Mouse (Mus musculus) Patski (cell line): Measurements from ENCODE around the gene Nt5c2. TPM values are rescaled to one million over a fixed set of nuclear protein-coding genes. Genes with fewer than 3 reads are reported as not detected.

ENCODE experiments used
- ATAC-seq: fragments of 100-300 bp; one replicate; pipeline ENCODE4 v1.8.0; 2021
- CTCF ChIA-PET: fragments of 350-600 bp; sonication (Branson Sonifier 250); formaldehyde crosslinking; loops from one replicate; lab custom pipeline; 2022; ENCODE audit warnings: inconsistent platforms; lab: Charles Lee
- POLR2A ChIA-PET: fragments of 350-600 bp; sonication (Branson Sonifier 250); formaldehyde crosslinking; loops from one replicate; lab custom pipeline; 2022; ENCODE audit warnings: antibody characterized with exemption, inconsistent platforms; lab: Charles Lee
- DNase-seq: peaks from one replicate; pipeline ENCODE4 v3.0.0-alpha.2; 2011; ENCODE audit warnings: low read depth, low spot score
- H3K27me3 ChIP-seq: fragments of 371-371 bp; one replicate; pipeline ENCODE4 v1.5.1; 2021
- CTCF ChIP-seq: fragments of 100-300 bp; IDR thresholded peaks from one replicate; pipeline ENCODE4 v1.5.1; 2021
- in situ Hi-C: fragments of 300-500 bp; cut with MboI; formaldehyde crosslinking; loops from 3 replicates; pipeline ENCODE4 v1.11.1; 2018; ENCODE audit warnings: low pct_unique_long_range_greater_than_20kb, mixed read lengths
- polyA plus RNA-seq: library from polyadenylated mRNA; unstranded; gene quantifications from one replicate; pipeline ENCODE4 v1.2.3, GENCODE M21; 2021

Gene Nt5c2
- polyA plus RNA-seq, 1 experiment from 2014 or later: 99.6 TPM

- ChIA-PET CTCF (interaction anchor here (1.3 kb wide), 1 partner anchor 14 kb away, joined by 3 read pairs; no protein-coding TSS in a partner anchor), POLR2A (no interaction called here)
- in situ Hi-C loops: no loop called here
- no peak for TF ChIP-seq CTCF
- no peaks in the 10 kb centered on the region for H3K27me3 ChIP-seq
- ATAC-seq (no peak), DNase-seq (no peak)
Measured at GRCm38 (mm10) chr19:46864079-46864478, 150.9 kb downstream of the Nt5c2 start.

DNA sequence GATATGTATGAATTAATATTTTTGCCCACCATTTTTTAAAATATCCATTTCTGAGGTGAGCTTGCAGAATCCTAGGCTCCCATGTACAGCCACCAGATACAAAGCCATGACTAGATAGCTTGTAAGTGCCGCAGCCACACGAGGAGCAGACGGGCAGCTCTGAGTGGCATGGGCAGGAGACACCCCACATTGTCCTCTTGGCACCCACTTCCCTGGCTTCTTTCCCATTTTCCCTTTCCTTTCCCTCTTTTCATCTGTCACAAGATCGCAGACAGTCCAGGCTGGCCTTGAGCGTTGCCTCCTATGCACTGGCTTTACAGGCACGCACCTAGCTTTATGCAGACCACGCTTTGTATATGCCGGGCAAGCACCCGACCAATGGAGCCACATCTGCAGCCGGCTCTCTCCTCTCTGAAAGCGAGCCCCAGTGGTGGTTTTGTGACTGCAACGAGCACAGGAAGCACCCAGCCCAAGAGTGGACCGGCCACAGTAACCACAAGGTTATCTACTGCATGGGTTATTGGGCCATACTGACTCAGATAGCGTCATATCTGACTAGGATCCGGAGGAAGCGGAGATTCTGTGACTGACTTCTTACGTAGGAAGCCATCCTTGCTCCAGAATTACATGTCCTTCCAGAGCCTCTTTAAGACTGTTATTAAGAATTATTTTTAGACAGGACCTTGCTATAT is 151.6 kb downstream of the Nt5c2 start:
- ATAC-seq: no peak
- no peaks in the 10 kb centered on the region for H3K27me3 ChIP-seq
- in situ Hi-C loops: no loop called here
- ChIA-PET CTCF (interaction anchor here (1.3 to 1.4 kb wide), 2 partner anchors 15 to 103 kb away, joined by 3 to 5 read pairs; no protein-coding TSS in a partner anchor), POLR2A (no interaction called here)
- TF ChIP-seq CTCF: no peak
- no peak for DNase-seq

DNA sequence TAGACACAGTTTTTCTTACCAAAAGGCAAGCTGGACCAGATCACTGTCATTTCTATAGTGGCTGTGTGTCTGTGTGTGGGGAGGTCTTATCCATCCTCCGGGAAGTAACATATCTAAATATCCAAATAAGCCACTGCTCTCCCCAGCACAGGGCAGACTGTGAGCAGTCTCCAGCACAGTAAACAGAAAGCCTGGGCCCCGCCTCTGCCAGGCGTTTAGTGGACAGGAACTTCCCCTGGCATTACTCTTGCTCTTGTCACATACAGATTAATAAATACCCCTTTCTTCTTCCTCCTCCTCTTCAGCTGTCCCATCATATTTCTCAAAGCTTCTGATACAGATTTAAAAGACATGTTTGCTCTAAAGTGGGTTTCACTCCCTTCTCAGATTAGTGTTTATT is 152.4 kb downstream of the Nt5c2 start:
- H3K27me3 ChIP-seq: no peaks in the 10 kb centered on the region
- DNase-seq (no peak), ATAC-seq (no peak)
- ChIA-PET POLR2A (no interaction called here), CTCF (interaction anchor here (1.4 kb wide), 1 partner anchor 102 kb away, joined by 5 read pairs; no protein-coding TSS in a partner anchor)
- in situ Hi-C loops: no loop called here
- no peak for TF ChIP-seq CTCF

DNA sequence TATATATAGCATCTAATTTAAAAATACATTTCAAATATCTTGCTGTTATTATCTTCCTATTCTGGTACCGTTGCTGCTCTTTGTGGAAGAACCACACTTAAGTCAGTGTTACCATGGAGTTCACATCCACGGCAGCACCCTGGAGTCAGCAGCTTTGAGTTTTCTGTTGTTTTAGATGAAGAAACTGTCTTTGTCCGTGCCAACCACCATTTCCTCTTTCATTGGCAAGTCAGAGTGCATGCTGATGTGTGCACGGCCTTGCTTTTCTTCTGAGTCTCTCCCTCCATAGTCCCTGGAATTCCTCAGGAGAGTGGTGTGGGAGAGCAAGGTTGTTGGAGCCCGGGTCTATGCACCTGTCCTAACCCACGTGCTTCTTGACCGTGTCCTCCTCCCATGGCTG is 156.8 kb downstream of the Nt5c2 start:
- TF ChIP-seq CTCF: no peak
- ATAC-seq (no peak), DNase-seq (no peak)
- no peaks in the 10 kb centered on the region for H3K27me3 ChIP-seq
- in situ Hi-C loops: no loop called here
- CTCF ChIA-PET: interaction anchor here (1.0 to 4.5 kb wide), 3 partner anchors 11 to 98 kb away, joined by 3 to 24 read pairs (median 4); partner anchors contain the start of gene Cnnm2
- POLR2A ChIA-PET: no interaction called here

DNA sequence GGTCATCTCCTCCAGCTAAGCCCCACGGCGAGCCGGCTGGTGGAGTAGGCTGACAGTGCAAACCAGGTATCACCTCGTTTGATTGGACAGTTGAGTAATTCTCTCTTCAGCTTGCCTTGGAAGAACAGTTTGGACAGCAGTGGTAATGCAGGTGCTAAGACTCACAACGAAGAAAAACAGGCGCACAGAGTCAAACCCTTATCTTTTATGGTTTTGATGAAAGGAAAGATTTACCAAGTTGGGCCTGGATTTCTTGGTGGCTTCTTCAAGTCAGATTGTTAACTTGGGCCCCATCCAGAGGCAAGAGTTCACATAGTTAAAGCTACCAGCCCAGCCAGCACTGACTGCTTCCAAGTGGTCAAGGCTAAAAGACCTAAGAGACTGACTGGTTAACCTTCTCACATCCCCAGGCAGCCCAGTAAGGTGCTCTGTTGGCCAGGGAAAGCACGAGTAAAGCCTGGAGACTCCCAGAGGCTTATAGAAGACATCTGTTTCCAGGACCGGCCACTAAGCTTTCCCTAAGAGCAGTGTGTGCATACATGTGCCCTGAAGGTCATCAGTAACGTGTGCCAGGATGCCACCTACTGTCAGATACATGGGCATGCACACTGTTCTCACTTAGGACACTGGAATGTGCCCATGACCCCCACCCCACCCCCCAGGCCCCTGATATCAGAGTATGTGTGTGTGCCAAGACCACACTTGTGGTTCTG is 157.5 kb downstream of the Nt5c2 start:
- DNase-seq (no peak), ATAC-seq (no peak)
- in situ Hi-C loops: no loop called here
- CTCF ChIA-PET: interaction anchor here (0.7 to 4.5 kb wide), 5 partner anchors 12 to 306 kb away, joined by 3 to 24 read pairs (median 3); partner anchors contain the start of gene Cnnm2
- POLR2A ChIA-PET: no interaction called here
- no peaks in the 10 kb centered on the region for H3K27me3 ChIP-seq
- no peak for TF ChIP-seq CTCF

DNA sequence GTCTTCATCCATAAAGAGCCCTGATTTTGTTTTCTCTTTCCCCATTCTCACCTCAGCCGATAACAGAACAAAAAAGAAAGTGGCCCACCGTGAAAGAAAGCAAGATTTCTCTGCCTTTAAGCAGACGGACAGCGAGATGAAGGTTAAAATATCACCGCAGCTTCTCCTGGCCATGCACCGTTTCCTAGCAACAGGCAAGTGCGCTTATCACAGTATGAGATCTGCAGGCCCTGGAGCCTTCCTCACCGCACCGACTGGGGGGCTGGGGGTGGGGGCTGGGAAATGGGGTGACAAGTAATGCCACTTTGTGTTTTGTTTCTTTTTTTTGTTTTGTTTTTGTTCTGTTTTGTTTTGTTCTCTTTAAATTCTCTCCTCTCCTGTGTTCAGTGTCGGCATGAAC is 158.2 kb downstream of the Nt5c2 start:
- in situ Hi-C loops: no loop called here
- no peak for ATAC-seq
- CTCF ChIA-PET: interaction anchor here (0.7 to 4.5 kb wide), 3 partner anchors 51 to 305 kb away, joined by 3 to 24 read pairs (median 3); partner anchors contain the start of gene Cnnm2
- POLR2A ChIA-PET: no interaction called here
- no peak for TF ChIP-seq CTCF
- DNase-seq: no peak
- no peaks in the 10 kb centered on the region for H3K27me3 ChIP-seq

- CTCF ChIA-PET: interaction anchor here (4.5 kb wide), 1 partner anchor 96 kb away, joined by 24 read pairs; the partner anchor contains the start of gene Cnnm2
- no peaks in the 10 kb centered on the region for H3K27me3 ChIP-seq
Measured at GRCm38 (mm10) chr19:46856232-46856631, 158.7 kb downstream of the Nt5c2 start.

DNA sequence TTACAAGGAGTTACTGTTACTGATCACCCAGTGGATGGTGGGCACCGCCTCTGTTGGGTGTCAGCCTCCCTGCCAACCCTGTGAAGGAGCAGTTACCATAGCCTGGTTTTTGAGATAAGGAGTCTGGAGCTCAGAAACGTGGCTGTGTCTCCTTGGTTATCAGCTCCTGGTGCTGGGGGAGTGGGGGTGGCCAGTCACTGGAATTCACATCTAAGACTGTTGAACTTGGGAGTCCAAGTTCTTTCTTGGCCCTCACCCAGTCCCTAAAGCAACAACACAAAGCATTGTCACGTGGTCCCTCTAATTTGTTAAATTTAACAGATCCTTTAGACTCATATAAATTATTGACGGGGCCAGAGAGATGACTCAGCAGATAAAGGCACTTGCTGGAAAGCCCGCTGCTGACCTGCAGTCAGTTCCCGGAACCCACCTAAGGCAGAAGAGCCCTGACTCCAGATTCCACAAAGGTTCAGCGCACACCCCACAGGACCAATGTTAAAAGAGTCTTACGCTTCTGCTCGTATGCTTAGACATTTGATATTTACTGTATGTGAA is 165.4 kb downstream of the Nt5c2 start:
- ATAC-seq: no peak
- in situ Hi-C loops: loop anchor here (10.0 kb wide), 1 partner anchor 265 kb away; no protein-coding TSS in a partner anchor
- DNase-seq: no peak
- TF ChIP-seq CTCF: no peak
- ChIA-PET POLR2A (no interaction called here), CTCF (interaction anchor here (1.4 kb wide), 1 partner anchor 83 kb away, joined by 5 read pairs; no protein-coding TSS in a partner anchor)
- H3K27me3 ChIP-seq: no peaks in the 10 kb centered on the region

More at GRCm38 (mm10) chr19:46856232-46856631, 158.7 kb downstream of the Nt5c2 start:
- in situ Hi-C loops: no loop called here
- POLR2A ChIA-PET: no interaction called here
- no peak for ATAC-seq
- no peak for TF ChIP-seq CTCF
- DNase-seq: no peak

GRCm38 (mm10) chr19:46848381-46849268 is 166.3 kb downstream of the Nt5c2 start:
- H3K27me3 ChIP-seq: no peaks in the 10 kb centered on the region
- ChIA-PET CTCF (interaction anchor here (0.8 to 1.4 kb wide), 2 partner anchors 44 to 82 kb away, joined by 3 to 5 read pairs; no protein-coding TSS in a partner anchor), POLR2A (interaction anchor here (1.0 kb wide), 1 partner anchor 21 kb away, joined by 3 read pairs; no protein-coding TSS in a partner anchor)
- DNase-seq (peak; percentile 15), ATAC-seq (no peak)
- in situ Hi-C loops: loop anchor here (10.0 kb wide), 1 partner anchor 264 kb away; no protein-coding TSS in a partner anchor
- no peak for TF ChIP-seq CTCF
